Mouse (Mus musculus) forebrain, embryonic 16.5 days (tissue): Measurements from ENCODE around the gene Lep. TPM values are rescaled to one million over a fixed set of nuclear protein-coding genes. Genes with fewer than 3 reads are reported as not detected.
A peak's percentile ranks its signal among the peaks of the same experiment; 100 is the strongest.

Experiments
- ATAC-seq: fragments of 200-750 bp; cut with Nextera tagmentation; 2 replicates; pipeline ENCODE4 v1.8.0; 2017; ENCODE audit warnings: mild to moderate bottlenecking, moderate library complexity
- H3K27ac ChIP-seq: fragments of 300-500 bp; sonication (generic); 2 replicates; pipeline ENCODE4 v1.5.1; 2014; ENCODE audit warnings: low read length, control low read depth
- H3K27me3 ChIP-seq: fragments of 300-500 bp; sonication (generic); replicated peaks from 2 replicates; pipeline ENCODE4 v1.6.1; 2014; ENCODE audit warnings: low read length; ENCODE audit not compliant: control insufficient read depth, insufficient read depth
- H3K36me3 ChIP-seq: fragments of 300-500 bp; sonication (generic); 2 replicates; pipeline ENCODE4 v1.6.1; 2014; ENCODE audit not compliant: control insufficient read depth, insufficient read depth
- H3K4me1 ChIP-seq: fragments of 300-500 bp; sonication (generic); replicated peaks from 2 replicates; pipeline ENCODE4 v1.6.1; 2014; ENCODE audit warnings: low read length; ENCODE audit not compliant: control insufficient read depth, insufficient read depth
- H3K4me2 ChIP-seq: fragments of 300-500 bp; sonication (generic); 2 replicates; pipeline ENCODE4 v1.6.1; 2014; ENCODE audit warnings: mild to moderate bottlenecking, low read length, control low read depth
- H3K4me3 ChIP-seq: fragments of 300-500 bp; sonication (generic); replicated peaks from 2 replicates; pipeline ENCODE4 v1.5.1; 2014; ENCODE audit warnings: mild to moderate bottlenecking, low read length, control low read depth
- H3K9ac ChIP-seq: fragments of 300-500 bp; sonication (generic); replicated peaks from 2 replicates; pipeline ENCODE4 v1.6.1; 2014; ENCODE audit warnings: low read depth, low read length, control low read depth
- H3K9me3 ChIP-seq: fragments of 300-500 bp; sonication (generic); 2 replicates; pipeline ENCODE4 v1.6.1; 2016; ENCODE audit warnings: low read length; ENCODE audit not compliant: control insufficient read depth
- WGBS: fragments of 180-500 bp; shearing (Covaris S2); extraction: QIAGEN DNeasy Blood & Tissue Kit; methylation state at CpG from one replicate; pipeline ENCODE4 v1.1.7; 2014; 5-methylcytosine and 5-hydroxymethylcytosine counted together
- polyA plus RNA-seq: library from polyadenylated mRNA; unstranded; fragments of >200 nt; fragmentation: Nextera tagmentation; extraction: Ambion mirVana; gene quantifications from 2 replicates; pipeline ENCODE4 v1.2.1, GENCODE M21; 2015

Lep gene
- not detected in 2 replicates for polyA plus RNA-seq

DNA sequence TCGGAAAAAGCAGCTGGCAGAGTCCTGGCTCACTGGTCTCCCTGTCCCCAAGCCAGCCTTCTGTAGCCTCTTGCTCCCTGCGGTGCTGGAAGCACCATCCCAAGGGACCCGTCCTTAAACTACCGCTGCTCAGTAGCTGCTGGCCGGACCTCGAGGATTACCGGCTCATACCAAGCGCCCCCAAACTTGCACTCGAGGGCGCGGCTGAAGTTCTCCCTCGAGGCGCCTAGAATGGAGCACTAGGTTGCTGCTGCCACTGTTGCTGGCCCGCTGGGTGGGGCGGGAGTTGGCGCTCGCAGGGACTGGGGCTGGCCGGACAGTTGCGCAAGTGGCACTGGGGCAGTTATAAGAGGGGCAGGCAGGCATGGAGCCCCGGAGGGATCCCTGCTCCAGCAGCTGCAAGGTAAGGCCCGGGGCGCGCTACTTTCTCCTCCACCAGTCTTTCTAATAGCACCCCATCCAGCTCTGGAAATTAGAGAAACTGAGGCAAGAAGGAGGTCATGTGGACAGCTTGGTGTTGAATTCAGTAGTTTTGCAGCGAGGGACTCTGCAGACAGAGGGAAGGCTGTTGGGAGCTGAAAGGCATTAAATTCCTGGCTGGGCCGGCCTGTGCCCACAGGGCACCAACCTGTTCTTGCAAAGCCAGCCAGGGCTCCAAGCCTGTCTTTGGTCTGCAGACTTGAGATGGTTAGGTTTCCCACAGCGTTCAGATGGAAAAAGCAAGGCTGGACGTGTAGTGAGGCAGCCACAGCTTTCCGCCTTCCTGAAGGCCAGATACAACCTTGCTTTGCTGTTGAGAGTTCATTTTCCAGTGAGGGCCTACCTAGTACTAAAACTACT lies at the start of gene Lep:
Gene Lep (plus strand): TSS at position 375 of the 840 bp plus-strand sequence.
- ATAC-seq = no peak
- no peak within 1 kb of the TSS for H3K9ac ChIP-seq
- H3K27me3 ChIP-seq = no peaks in the 10 kb centered on the region
- no peak within 1 kb of the TSS for H3K4me2 ChIP-seq
- WGBS = 68% methylated on average over 28 of the region's 28 CpGs
- H3K4me1 ChIP-seq = no peaks in the 10 kb centered on the region
- H3K36me3 ChIP-seq = no peaks in the 10 kb centered on the region
- H3K27ac ChIP-seq = no peak within 1 kb of the TSS
- no peaks in the 10 kb centered on the region for H3K9me3 ChIP-seq
- H3K4me3 ChIP-seq = no peak within 1 kb of the TSS

DNA sequence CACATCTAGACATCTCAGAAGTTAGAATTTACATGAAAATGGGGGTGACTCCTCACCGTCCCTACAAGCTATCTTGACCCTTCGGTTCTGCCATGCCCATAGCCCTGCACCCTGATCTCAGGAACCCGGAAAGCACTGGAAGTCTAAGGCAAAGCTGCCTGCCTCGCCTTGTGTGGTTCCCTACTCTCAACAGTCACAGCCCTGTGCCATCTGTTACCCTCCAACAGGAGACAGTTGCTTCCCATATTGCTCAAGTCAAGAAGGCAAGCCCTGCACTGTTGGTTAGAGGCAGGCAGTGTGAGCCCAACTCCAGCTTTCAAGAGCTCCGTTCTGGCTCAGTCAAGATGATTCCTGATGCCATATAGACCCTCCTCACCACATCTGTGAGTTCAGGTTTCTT lies 48.4 kb upstream of the Lep start:
- H3K27ac ChIP-seq = no peak overlapping the region
- peaks cover 3% of the 10 kb centered on the region for H3K4me1 ChIP-seq
- H3K9ac ChIP-seq = no peak overlapping the region
- H3K27me3 ChIP-seq = no peaks in the 10 kb centered on the region
- no peaks in the 10 kb centered on the region for H3K36me3 ChIP-seq
- H3K4me2 ChIP-seq = no peak overlapping the region
- H3K4me3 ChIP-seq = no peak overlapping the region
- H3K9me3 ChIP-seq = no peaks in the 10 kb centered on the region
- WGBS = 87% methylated on average over 5 of the region's 5 CpGs
- no peak for ATAC-seq

DNA sequence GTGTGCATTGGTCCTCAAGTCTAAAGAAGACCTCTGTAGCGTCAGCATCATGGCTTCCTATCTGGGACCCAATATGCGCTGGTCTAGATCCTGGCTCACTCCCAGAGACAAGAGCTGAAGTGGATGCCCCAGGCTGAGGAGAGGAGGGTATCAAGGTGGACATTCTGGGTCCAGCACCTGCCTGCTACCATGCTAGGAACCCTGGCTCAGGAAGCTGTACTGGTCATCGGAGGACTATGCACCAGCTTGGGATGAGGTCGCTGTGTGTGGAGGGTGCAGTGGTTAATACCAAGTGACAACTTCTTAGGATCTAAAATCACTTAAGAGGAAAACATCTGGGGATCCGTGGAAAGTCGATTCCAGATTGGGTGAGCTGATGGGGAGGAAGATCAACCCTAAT lies 46.8 kb upstream of the Lep start:
- H3K36me3 ChIP-seq = no peaks in the 10 kb centered on the region
- no peak overlapping the region for H3K9ac ChIP-seq
- ATAC-seq = no peak
- H3K4me2 ChIP-seq = no peak overlapping the region
- H3K27me3 ChIP-seq = no peaks in the 10 kb centered on the region
- H3K9me3 ChIP-seq = no peaks in the 10 kb centered on the region
- H3K27ac ChIP-seq = no peak overlapping the region
- H3K4me3 ChIP-seq = no peak overlapping the region
- 93% methylated on average over 6 of the region's 6 CpGs for WGBS
- H3K4me1 ChIP-seq = peaks cover 11% of the 10 kb centered on the region

DNA sequence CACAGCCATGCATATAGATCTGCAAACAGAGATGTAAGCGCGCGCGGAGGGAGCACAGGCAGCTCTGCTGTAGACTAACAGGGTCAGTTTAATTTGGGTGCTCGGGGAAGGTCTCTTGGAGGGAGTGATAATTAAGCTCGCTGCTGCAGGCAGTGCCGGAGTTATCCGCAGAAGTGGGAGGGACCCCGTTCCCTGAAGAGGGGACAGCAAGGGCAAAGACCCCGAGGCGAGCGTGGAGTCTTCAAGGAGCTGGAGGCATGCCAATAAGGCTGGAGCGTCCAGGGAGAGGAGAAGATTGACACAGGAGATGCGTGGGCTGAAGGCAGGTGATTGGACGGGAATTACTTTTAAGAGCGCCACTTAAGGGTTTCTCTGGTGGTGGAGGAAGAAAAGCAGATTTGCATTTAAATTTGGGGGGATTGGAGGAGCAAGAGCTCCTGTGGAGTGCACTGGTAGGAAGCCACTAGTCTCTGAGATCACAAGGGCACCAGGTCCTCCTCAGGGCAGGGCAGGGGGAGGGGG lies 43.1 kb upstream of the Lep start:
- no peaks in the 10 kb centered on the region for H3K36me3 ChIP-seq
- 1% methylated on average over 16 of the region's 16 CpGs for WGBS
- peak overlapping the region; percentile 86 for H3K4me2 ChIP-seq
- H3K4me1 ChIP-seq = peaks cover 11% of the 10 kb centered on the region
- no peak overlapping the region for H3K27ac ChIP-seq
- peak overlapping the region; percentile 39 for H3K4me3 ChIP-seq
- peak; percentile 67 for ATAC-seq
- H3K27me3 ChIP-seq = no peaks in the 10 kb centered on the region
- peak overlapping the region; percentile 46 for H3K9ac ChIP-seq
- H3K9me3 ChIP-seq = no peaks in the 10 kb centered on the region

DNA sequence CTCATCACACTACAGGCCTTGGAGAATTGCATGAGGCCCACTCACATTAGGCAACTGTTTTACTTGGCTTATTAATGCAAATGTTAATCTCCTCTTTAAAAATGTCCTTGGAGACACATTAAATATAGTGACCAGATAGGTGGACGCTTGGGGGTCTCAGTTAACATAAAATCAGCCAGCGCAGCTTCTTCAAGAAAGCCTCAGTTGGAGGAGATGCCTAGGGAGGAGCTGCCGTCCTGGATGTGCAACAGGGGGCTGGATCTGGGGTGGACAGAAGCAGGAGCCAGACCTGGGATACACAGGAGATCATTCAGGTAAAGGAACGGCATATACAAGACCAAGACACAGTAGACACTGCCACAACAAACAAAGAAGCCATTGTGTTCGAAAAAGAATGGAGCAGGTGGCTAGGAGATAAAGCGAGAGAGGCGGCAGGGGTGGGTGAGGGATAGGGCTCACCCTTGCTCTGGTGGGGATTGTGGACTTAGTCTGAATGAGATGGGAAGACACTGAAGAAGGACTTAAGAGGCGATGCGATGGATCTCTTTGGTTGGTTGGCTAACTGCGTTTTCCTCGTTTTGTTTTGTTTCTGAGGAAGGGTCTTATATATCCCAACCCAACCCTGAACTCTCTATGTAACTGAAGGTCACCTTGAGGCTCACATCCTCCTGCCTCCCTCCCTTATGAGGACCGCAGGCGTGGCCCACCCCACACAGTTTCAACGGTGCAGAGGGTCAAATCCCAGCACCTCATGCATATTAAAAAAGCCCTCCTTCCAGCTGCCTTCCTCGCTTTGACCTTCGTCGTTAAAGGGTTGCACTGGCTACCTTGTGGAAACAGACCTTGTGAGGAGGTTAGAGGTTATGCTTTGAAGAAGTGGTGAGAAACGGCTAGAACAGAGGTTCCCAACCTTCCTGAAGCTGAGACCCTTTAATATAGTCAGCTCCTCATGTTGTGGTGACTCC lies 40.0 kb upstream of the Lep start:
- ATAC-seq = no peak
- no peaks in the 10 kb centered on the region for H3K36me3 ChIP-seq
- no peaks in the 10 kb centered on the region for H3K9me3 ChIP-seq
- H3K27me3 ChIP-seq = 0 out of 2 replicates have a peak, but pooled peaks cover 2% of the 10 kb centered on the region
- H3K27ac ChIP-seq = no peak overlapping the region
- 62% methylated on average over 18 of the region's 18 CpGs for WGBS
- no peak overlapping the region for H3K4me2 ChIP-seq
- peaks cover 15% of the 10 kb centered on the region for H3K4me1 ChIP-seq
- no peak overlapping the region for H3K4me3 ChIP-seq
- no peak overlapping the region for H3K9ac ChIP-seq

DNA sequence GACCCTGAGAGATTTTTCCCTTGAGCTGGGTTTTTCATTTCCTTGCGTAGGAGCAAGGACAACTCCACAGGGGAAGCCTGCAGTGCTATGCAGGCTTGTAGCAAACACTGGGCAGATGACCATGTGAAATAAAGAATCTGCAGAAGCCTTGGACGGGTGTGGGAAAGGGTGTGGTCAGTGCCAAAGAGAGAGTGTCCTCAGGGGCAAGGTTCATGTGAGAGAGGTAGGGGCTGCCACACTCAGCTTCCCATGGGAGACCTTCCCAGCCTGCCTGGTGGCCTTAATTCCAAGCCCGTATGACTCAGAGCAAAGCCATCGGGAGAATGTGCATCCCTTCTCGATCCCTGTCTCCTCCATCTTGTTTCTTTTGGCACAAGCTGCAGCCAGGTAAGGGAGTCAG lies 39.1 kb upstream of the Lep start:
- no peaks in the 10 kb centered on the region for H3K9me3 ChIP-seq
- no peak overlapping the region for H3K4me2 ChIP-seq
- H3K27me3 ChIP-seq = 0 out of 2 replicates have a peak, but pooled peaks cover 2% of the 10 kb centered on the region
- H3K9ac ChIP-seq = no peak overlapping the region
- 80% methylated on average over 5 of the region's 5 CpGs for WGBS
- H3K36me3 ChIP-seq = no peaks in the 10 kb centered on the region
- peaks cover 15% of the 10 kb centered on the region for H3K4me1 ChIP-seq
- H3K27ac ChIP-seq = no peak overlapping the region
- no peak for ATAC-seq
- no peak overlapping the region for H3K4me3 ChIP-seq

DNA sequence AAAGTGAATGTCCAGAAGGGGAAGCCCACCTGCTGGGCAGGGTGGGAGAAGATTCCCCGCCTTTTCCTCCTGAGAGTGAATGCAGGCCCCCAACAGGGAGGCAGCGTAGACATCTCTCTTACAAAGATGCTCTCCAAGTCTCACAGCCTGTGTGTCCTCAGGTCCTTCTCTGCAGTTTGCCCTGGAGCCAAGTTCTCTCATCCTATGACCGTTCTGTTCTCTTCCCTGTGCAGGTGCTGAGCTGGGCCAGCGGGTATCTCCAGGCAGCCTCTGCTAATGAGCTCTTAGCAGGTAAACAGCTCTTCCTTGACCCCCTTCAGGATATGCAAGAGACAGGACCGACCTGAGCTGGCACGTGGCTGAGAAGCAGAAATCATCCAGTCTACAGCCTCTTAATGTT lies 38.5 kb upstream of the Lep start:
- 0 out of 2 replicates have a peak, but pooled peaks cover 2% of the 10 kb centered on the region for H3K27me3 ChIP-seq
- ATAC-seq = no peak
- no peaks in the 10 kb centered on the region for H3K36me3 ChIP-seq
- no peak overlapping the region for H3K4me3 ChIP-seq
- no peak overlapping the region for H3K9ac ChIP-seq
- peaks cover 14% of the 10 kb centered on the region for H3K4me1 ChIP-seq
- WGBS = 59% methylated on average over 6 of the region's 6 CpGs
- no peak overlapping the region for H3K4me2 ChIP-seq
- no peaks in the 10 kb centered on the region for H3K9me3 ChIP-seq
- H3K27ac ChIP-seq = no peak overlapping the region

DNA sequence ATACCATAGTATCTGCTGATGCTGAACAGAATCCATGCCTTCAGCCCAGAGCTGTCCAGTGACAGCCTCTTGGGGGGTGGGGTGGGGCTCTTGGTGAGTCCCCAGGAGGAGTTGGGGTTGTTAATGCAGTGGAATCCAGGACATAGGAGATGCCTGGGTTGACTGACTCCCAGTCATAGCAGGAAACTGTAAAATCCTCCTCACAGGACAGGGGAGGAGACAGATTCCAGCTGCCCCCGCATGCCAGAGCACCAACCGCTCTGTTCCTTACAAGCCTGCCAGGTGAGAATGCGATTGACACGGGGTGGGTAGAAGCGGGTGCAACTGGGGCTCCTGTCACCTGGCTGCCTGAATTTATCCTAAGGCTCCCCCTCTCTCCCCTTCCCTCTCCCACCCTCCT lies 37.9 kb upstream of the Lep start:
- Histone ChIP-seq H3K9ac (no peak overlapping the region), H3K4me1 (peaks cover 8% of the 10 kb centered on the region), H3K27ac (no peak overlapping the region), H3K4me2 (no peak overlapping the region), H3K9me3 (no peaks in the 10 kb centered on the region), H3K4me3 (no peak overlapping the region), H3K36me3 (no peaks in the 10 kb centered on the region), H3K27me3 (0 out of 2 replicates have a peak, but pooled peaks cover 2% of the 10 kb centered on the region)
- 82% methylated on average over 5 of the region's 5 CpGs for WGBS
- ATAC-seq = no peak
